Mouse (Mus musculus) CH12.LX (cell line): Measurements from ENCODE around the gene Spire2. TPM values are rescaled to one million over a fixed set of nuclear protein-coding genes. Genes with fewer than 3 reads are reported as not detected.

ENCODE experiments used
- DNase-seq: peaks from one replicate; pipeline ENCODE4 v3.0.0-alpha.2; 2013; ENCODE audit errors: extremely low read depth
- H3K27ac ChIP-seq: 2 replicates; pipeline ENCODE4 v1.5.1; 2012; ENCODE audit warnings: low read depth, mild to moderate bottlenecking, control low read depth, moderate library complexity; ENCODE audit not compliant: insufficient read depth
- H3K27me3 ChIP-seq: replicated peaks from 2 replicates; pipeline ENCODE3; 2012; ENCODE audit warnings: inconsistent platforms
- H3K36me3 ChIP-seq, 2 experiments: replicated peaks in 1 of 2; 2 replicates each; pipeline versions ENCODE3 to v1.6.1; 2012; ENCODE audit warnings: inconsistent platforms in 1 of 2, low read length in 1 of 2, mild to moderate bottlenecking in 1 of 2, mixed read lengths in 1 of 2, moderate library complexity in 1 of 2; ENCODE audit not compliant: control insufficient read depth in 1 of 2, insufficient read depth in 1 of 2
- H3K4me1 ChIP-seq, 2 experiments: 2 replicates each; pipeline ENCODE4 v1.6.1; 2012; ENCODE audit warnings: inconsistent platforms in 1 of 2, moderate library complexity in 1 of 2; ENCODE audit not compliant: insufficient read depth in 2 of 2, control insufficient read depth in 1 of 2
- H3K4me2 ChIP-seq: 2 replicates; pipeline ENCODE4 v1.6.1; 2012; ENCODE audit warnings: low read depth, mild to moderate bottlenecking, control low read depth; ENCODE audit not compliant: poor library complexity, insufficient read depth, severe bottlenecking
- H3K4me3 ChIP-seq, 3 experiments: fragments of 150-350 bp in 1 of 3; sonication (generic) in 1 of 3; replicated peaks in 1 of 3; 2 replicates each; pipeline versions ENCODE3 to v1.5.1; 2011 to 2012; ENCODE audit warnings: low read depth in 2 of 3, low read length in 2 of 3, mild to moderate bottlenecking in 2 of 3, moderate library complexity in 2 of 3, control low read depth in 1 of 3, improper control_type of control experiment in 1 of 3, inconsistent platforms in 1 of 3, mixed read lengths in 1 of 3; ENCODE audit not compliant: poor library complexity in 1 of 3
- H3K79me2 ChIP-seq: replicated peaks from 2 replicates; pipeline ENCODE4 v1.6.1; 2012; ENCODE audit warnings: mild to moderate bottlenecking, moderate library complexity; ENCODE audit not compliant: control insufficient read depth, poor library complexity, insufficient read depth, severe bottlenecking; ENCODE audit errors: extremely low read depth
- H3K9ac ChIP-seq: 2 replicates; pipeline ENCODE4 v1.6.1; 2012; ENCODE audit warnings: low read depth, mild to moderate bottlenecking, control low read depth, moderate library complexity; ENCODE audit not compliant: insufficient read depth
- H3K9me3 ChIP-seq: replicated peaks from 2 replicates; pipeline ENCODE3; 2012; ENCODE audit warnings: low read length, inconsistent platforms, mixed read lengths
- CHD2 ChIP-seq: IDR thresholded peaks from 2 replicates; pipeline ENCODE4 v1.6.1; 2011; ENCODE audit warnings: low read length, improper control_type of control experiment
- ETS1 ChIP-seq: conservative IDR thresholded peaks from 2 replicates; pipeline ENCODE4 v1.6.1; 2012; ENCODE audit warnings: low read depth, mild to moderate bottlenecking, inconsistent platforms, low read length, improper control_type of control experiment, moderate library complexity
- GABPA ChIP-seq: IDR thresholded peaks from 2 replicates; pipeline ENCODE4 v1.6.1; 2012; ENCODE audit warnings: low read depth, low read length, improper control_type of control experiment, inconsistent platforms; ENCODE audit not compliant: insufficient replicate concordance
- JUN ChIP-seq: IDR thresholded peaks from 2 replicates; pipeline ENCODE4 v1.6.1; 2011; ENCODE audit warnings: low read depth, mild to moderate bottlenecking, low read length, improper control_type of control experiment, moderate library complexity; ENCODE audit not compliant: insufficient read depth
- JUND ChIP-seq: conservative IDR thresholded peaks from 2 replicates; pipeline ENCODE4 v1.6.1; 2011; ENCODE audit warnings: low read depth, low read length, improper control_type of control experiment
- KAT2A ChIP-seq: IDR thresholded peaks from 2 replicates; pipeline ENCODE4 v1.6.1; 2012; ENCODE audit warnings: low read length, improper control_type of control experiment, inconsistent platforms; ENCODE audit not compliant: insufficient replicate concordance
- MAFK ChIP-seq: IDR thresholded peaks from 2 replicates; pipeline ENCODE4 v1.6.1; 2011; ENCODE audit warnings: low read length, improper control_type of control experiment; ENCODE audit not compliant: insufficient replicate concordance
- MAX ChIP-seq: IDR thresholded peaks from 2 replicates; pipeline ENCODE4 v1.6.1; 2011; ENCODE audit warnings: low read length, improper control_type of control experiment
- MAZ ChIP-seq: IDR thresholded peaks from 2 replicates; pipeline ENCODE4 v1.6.1; 2012; ENCODE audit warnings: low read depth, mild to moderate bottlenecking, inconsistent platforms, low read length, improper control_type of control experiment, moderate library complexity
- MEF2A ChIP-seq: IDR thresholded peaks from 2 replicates; pipeline ENCODE4 v1.6.1; 2014; ENCODE audit warnings: low read depth, mild to moderate bottlenecking, inconsistent platforms, low read length, improper control_type of control experiment, borderline replicate concordance
- NRF1 ChIP-seq: IDR thresholded peaks from 2 replicates; pipeline ENCODE4 v1.6.1; 2014; ENCODE audit warnings: low read depth, mild to moderate bottlenecking, inconsistent platforms, low read length, improper control_type of control experiment, moderate library complexity
- PAX5 ChIP-seq: IDR thresholded peaks from 2 replicates; pipeline ENCODE4 v1.6.1; 2012; ENCODE audit warnings: low read length, inconsistent platforms, mixed read lengths
- TBP ChIP-seq: conservative IDR thresholded peaks from 2 replicates; pipeline ENCODE4 v1.6.1; 2011; ENCODE audit warnings: low read depth, low read length, improper control_type of control experiment
- UBTF ChIP-seq: IDR thresholded peaks from 2 replicates; pipeline ENCODE4 v1.6.1; 2012; ENCODE audit warnings: low read depth, mild to moderate bottlenecking, inconsistent platforms, low read length, improper control_type of control experiment, moderate library complexity
- USF1 ChIP-seq: IDR thresholded peaks from 2 replicates; pipeline ENCODE4 v1.6.1; 2014; ENCODE audit warnings: low read depth, mild to moderate bottlenecking, inconsistent platforms, low read length, improper control_type of control experiment
- ZNF384 ChIP-seq: IDR thresholded peaks from 2 replicates; pipeline ENCODE4 v1.6.1; 2012; ENCODE audit warnings: low read depth, low read length, improper control_type of control experiment, inconsistent platforms
- dilution Hi-C: fragments of 300-500 bp; cut with MboI; formaldehyde crosslinking; loops from 2 replicates; pipeline ENCODE4 v1.14.3; 2020; ENCODE audit warnings: low sequenced_read_pairs; ENCODE audit not compliant: extremely low pct_unique_long_range_greater_than_20kb, extremely low pct_ligation_motif_present
- in situ Hi-C: fragments of 300-500 bp; cut with MboI; formaldehyde crosslinking; loops from 3 replicates; pipeline ENCODE4 v1.14.3; 2019; ENCODE audit warnings: low sequenced_read_pairs, low pct_ligation_motif_present, low pct_unique_long_range_greater_than_20kb, mixed read lengths
- polyA plus RNA-seq: library from polyadenylated mRNA; unstranded; fragments of >175 nt; gene quantifications from 2 replicates; pipeline ENCODE4 v1.2.1, GENCODE M21; 2012; ENCODE audit warnings: low read depth; ENCODE audit not compliant: insufficient read length
- total RNA-seq, 2 experiments: library from RNA; depleted of rRNA; stranded (reverse); fragments of 300-350 nt in 1 of 2; fragments of >200 nt in 1 of 2; gene quantifications; 2 replicates each; pipeline ENCODE4 v1.2.3; 2012 to 2014

The Spire2 gene
- total and polyA plus RNA-seq, 3 experiments: 1.1 to 2.9 (median 2.6) TPM

DNA sequence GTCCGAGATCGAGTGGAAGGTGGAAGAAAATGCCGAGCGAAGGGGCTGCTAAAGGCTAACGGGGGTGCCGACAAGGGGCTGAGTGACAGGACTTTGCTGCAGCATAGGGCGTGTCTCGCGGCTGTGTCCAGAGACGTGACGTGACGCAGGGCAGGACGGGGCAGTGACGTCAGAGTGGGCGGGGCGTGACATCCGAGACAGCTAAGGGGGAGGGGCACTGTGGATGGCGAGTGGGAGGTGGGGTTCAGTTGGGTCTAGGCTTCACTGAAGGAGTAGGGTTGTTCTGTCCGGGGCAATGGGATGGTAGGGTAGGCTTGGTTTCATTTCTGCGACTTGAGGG is 41.7 kb downstream of the Spire2 start:
- peaks cover 33% of the 10 kb centered on the region for H3K79me2 ChIP-seq
- H3K36me3 ChIP-seq: peaks cover 16 to 29% of the 10 kb centered on the region in 2 experiments
- dilution Hi-C loops (no loop called here), in situ Hi-C loops (no loop called here)
- H3K4me3 ChIP-seq: peak overlapping the region; percentile 86 to 95 (median 94)
- H3K9ac ChIP-seq: peak overlapping the region; percentile 97
- peak overlapping the region; percentile 72 for H3K4me2 ChIP-seq
- peak; percentile 91 for DNase-seq
- peak overlapping the region; percentile 83 for H3K27ac ChIP-seq
- TF ChIP-seq KAT2A (0 out of 2 replicates have a peak, but pooled peaks have one; percentile 31), CHD2 (peak; percentile 76), MAFK (no peak), MAZ (peak; percentile 19; the same call in 1 of the 2 replicates), GABPA (peak; percentile 32; the same call in 1 of the 2 replicates), MEF2A (0 out of 2 replicates have a peak, but pooled peaks have one; percentile 31)
- no peaks in the 10 kb centered on the region for H3K27me3 ChIP-seq
- H3K9me3 ChIP-seq: no peaks in the 10 kb centered on the region
- peaks cover 7 to 30% of the 10 kb centered on the region in 2 experiments; a peak in 3 of 4 replicates for H3K4me1 ChIP-seq

DNA sequence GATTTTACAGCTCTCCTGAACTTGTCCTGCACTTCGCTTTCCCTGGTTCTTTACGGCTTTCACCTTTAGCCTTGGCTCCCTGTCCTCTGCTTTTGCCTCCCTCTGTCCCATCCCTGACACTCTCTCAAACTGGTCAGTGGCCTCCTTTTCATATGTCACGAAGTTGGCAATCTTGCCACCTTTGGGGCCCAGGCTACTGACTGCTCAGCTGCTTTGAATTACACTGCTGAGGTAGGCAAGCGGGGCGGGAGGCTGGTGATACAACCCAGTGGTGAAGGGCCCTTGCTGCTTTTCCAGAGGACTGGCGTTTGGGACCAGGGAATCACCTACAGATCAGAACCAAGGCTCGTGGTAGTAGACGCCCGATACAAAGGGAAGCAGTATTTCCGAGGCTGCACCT is 43.2 kb downstream of the Spire2 start:
- H3K4me2 ChIP-seq: no peak overlapping the region
- H3K4me1 ChIP-seq: peaks cover 7 to 30% of the 10 kb centered on the region in 2 experiments; a peak in 3 of 4 replicates
- dilution Hi-C loops (no loop called here), in situ Hi-C loops (no loop called here)
- H3K9me3 ChIP-seq: no peaks in the 10 kb centered on the region
- no peak for DNase-seq
- peaks cover 26 to 42% of the 10 kb centered on the region in 2 experiments for H3K36me3 ChIP-seq
- no peak for TF ChIP-seq KAT2A
- no peak for TF ChIP-seq NRF1
- no peak for TF ChIP-seq GABPA
- no peak for TF ChIP-seq ZNF384
- no peak for TF ChIP-seq USF1
- no peak for TF ChIP-seq ETS1
- TF ChIP-seq UBTF: no peak
- H3K27ac ChIP-seq: no peak overlapping the region
- H3K4me3 ChIP-seq: no peak overlapping the region
- H3K79me2 ChIP-seq: peaks cover 48% of the 10 kb centered on the region
- no peaks in the 10 kb centered on the region for H3K27me3 ChIP-seq
- no peak overlapping the region for H3K9ac ChIP-seq

DNA sequence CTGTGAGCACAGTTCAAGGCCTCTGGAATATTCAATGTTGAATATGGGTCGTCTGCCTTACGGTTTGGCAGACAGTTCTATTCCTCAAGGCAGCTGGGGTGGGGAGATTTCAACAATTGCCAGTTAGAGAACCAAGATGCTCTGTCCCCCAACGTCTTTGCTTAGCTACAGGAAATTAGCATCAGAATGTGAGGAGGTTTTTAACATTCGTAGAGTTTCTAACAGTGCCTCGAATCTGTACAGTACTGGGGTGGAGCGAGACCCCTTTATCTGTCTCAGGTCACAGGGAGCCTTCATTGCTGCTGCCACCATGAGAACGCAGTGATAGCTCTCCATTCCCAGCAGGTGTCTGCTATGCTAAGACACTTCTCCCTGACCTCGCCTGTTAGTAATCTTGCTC is 43.6 kb downstream of the Spire2 start:
- H3K4me1 ChIP-seq: peaks cover 7 to 30% of the 10 kb centered on the region in 2 experiments; a peak in 3 of 4 replicates
- H3K4me3 ChIP-seq: no peak overlapping the region
- no peaks in the 10 kb centered on the region for H3K9me3 ChIP-seq
- no peaks in the 10 kb centered on the region for H3K27me3 ChIP-seq
- dilution Hi-C loops (no loop called here), in situ Hi-C loops (no loop called here)
- peaks cover 50% of the 10 kb centered on the region for H3K79me2 ChIP-seq
- no peak overlapping the region for H3K4me2 ChIP-seq
- H3K9ac ChIP-seq: no peak overlapping the region
- no peak overlapping the region for H3K27ac ChIP-seq
- peaks cover 30 to 46% of the 10 kb centered on the region in 2 experiments for H3K36me3 ChIP-seq
- DNase-seq: no peak
- TF ChIP-seq MAX (no peak), ETS1 (no peak), JUND (no peak), JUN (no peak), TBP (no peak), PAX5 (no peak), MAZ (no peak)
